16 mouse cellular contexts compared by ENCODE assay signal in the genomic region with DNA sequence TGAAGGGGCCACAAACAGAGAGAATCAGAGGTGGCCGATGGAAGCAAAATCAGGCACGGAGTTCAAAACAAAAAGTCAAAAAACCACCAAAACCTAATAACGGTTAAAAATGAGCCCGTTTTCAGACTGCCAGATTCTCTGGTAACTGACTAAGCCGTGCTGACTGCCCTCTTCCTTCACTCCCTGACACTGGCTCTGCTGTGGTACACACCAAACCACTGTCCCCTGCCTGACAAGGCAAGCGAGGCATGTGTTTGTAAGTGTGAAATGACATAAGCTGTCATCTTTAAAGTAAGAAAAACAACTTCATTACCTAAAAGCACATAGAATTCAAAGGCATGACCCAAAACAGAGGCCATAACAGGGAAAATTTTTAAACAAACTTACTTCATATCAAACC.
"Had no signal": no experiment of that assay in that cellular context is flagged by ENCODE, and none has a peak within 500 bp of the region (broad histone marks: within the 10 kb centered on the region; RNA-seq: fewer than 3 reads in every experiment).

No protein-coding gene starts in this region.

- H3K36me3 ChIP-seq: neural tube, embryonic 13.5 days; neural tube, embryonic 15.5 days; stomach, embryonic 15.5 days had no signal

- H3K9me3 ChIP-seq: neural tube, embryonic 13.5 days; neural tube, embryonic 15.5 days; stomach, embryonic 15.5 days had no signal

- H3K4me2 ChIP-seq: neural tube, embryonic 13.5 days; neural tube, embryonic 15.5 days; stomach, embryonic 15.5 days had no signal

- H3K4me3 ChIP-seq: neural tube, embryonic 13.5 days; neural tube, embryonic 15.5 days; stomach, embryonic 15.5 days had no signal

- H3K4me1 ChIP-seq: neural tube, embryonic 13.5 days; neural tube, embryonic 15.5 days; stomach, embryonic 15.5 days had no signal

- H3K27ac ChIP-seq: neural tube, embryonic 13.5 days; neural tube, embryonic 15.5 days; stomach, embryonic 15.5 days; stomach, postnatal 0 days had no signal

- DNase-seq: retina, postnatal 1 day; right cerebral cortex, adult 18-20 months; right cerebral cortex, postnatal 14 days; right cerebral cortex, postnatal 25 days; right cerebral cortex, postnatal 4 days; spleen, adult 18-20 months; thymus, adult 18-20 months; thymus, adult 2 months; thymus, postnatal 14 days; thymus, postnatal 25 days; thymus, postnatal 36 days; thymus, postnatal 4 days had no signal

- H3K9ac ChIP-seq: neural tube, embryonic 13.5 days; neural tube, embryonic 15.5 days; stomach, embryonic 15.5 days had no signal

- H3K27me3 ChIP-seq: neural tube, embryonic 13.5 days; neural tube, embryonic 15.5 days; stomach, embryonic 15.5 days had no signal
